Mouse (Mus musculus): ENCODE results near the gene 6330409D20Rik.

Gene 6330409D20Rik

GRCm38 (mm10) chr2:32727435-32727834 lies 13.4 kb downstream of the 6330409D20Rik start:
- H3K4me1 ChIP-seq (replicated peaks; ENCODE audit: low read depth, low read length) = peaks cover 38% of the 10 kb centered on the region
- peaks cover 7% of the 10 kb centered on the region; the same call in 1 of the 2 replicates for H3K27me3 ChIP-seq (ENCODE audit: insufficient read depth, low read length)
- no peaks in the 10 kb centered on the region for H3K9me3 ChIP-seq (ENCODE audit: low read length)
- no peaks in the 10 kb centered on the region for H3K36me3 ChIP-seq (ENCODE audit: insufficient read depth, low read length)
- TF ChIP-seq CTCF (conservative IDR thresholded peaks at IDR 0.05; ENCODE audit: low read length) (no peak), POU5F1 (IDR thresholded peaks at IDR 0.05; ENCODE audit: borderline replicate concordance, low read length) (no peak), NANOG (IDR thresholded peaks at IDR 0.05; ENCODE audit: borderline replicate concordance, low read length) (no peak)
- peak overlapping the region; percentile 41; the same call in 1 of the 2 replicates for H3K4me3 ChIP-seq (replicated peaks; ENCODE audit: low read length)

DNA sequence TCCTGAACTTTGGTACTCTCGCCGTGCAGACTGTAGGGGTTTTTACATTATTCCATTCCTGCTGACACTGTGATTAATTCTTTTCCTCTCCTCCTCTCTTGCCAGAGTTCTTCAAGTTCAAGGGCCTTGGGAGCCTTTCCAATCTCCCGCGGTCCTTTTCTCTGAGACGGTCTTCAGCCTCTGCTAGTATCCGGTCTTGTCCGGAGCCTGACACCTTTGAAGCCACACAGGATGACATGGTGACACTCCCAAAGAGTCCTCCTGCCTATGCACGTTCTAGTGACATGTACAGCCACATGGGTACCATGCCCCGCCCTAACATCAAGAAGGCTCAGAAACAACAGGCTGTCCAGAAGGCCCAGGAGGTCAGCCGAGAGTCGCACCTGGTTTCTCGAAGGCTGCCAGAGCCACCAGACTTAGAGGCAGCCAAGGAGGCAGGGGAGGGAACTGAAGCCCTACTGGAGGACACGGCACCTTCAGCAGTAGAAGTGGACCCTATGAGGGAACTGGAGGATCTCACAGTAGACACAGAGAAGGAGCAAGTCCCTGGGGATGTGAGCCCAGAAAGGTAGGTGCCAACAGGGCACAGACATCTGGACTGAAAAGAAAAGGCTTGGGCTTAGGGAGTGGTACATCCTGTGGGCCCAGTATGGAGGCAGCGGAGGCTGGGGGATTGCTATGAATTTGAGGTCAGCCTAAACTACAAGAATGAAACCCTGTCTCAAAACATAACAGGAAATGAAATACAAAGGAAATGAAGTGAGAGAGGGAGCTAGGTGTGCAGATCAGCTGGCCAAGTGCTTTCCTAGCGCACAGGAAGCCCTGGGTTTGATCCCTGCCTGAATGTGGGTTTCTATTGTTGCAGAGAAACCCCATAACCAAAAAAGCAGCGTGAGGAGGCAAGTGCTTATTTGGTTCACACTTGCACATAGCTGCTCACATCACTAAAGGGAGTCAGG lies 15.7 kb downstream of the 6330409D20Rik start:
- H3K27me3 ChIP-seq (ENCODE audit: insufficient read depth, low read length) = no peaks in the 10 kb centered on the region
- no peak overlapping the region for H3K4me3 ChIP-seq (replicated peaks; ENCODE audit: low read length)
- TF ChIP-seq CTCF (conservative IDR thresholded peaks at IDR 0.05; ENCODE audit: low read length) (no peak), POU5F1 (IDR thresholded peaks at IDR 0.05; ENCODE audit: borderline replicate concordance, low read length) (no peak), NANOG (IDR thresholded peaks at IDR 0.05; ENCODE audit: borderline replicate concordance, low read length) (no peak)
- no peaks in the 10 kb centered on the region for H3K36me3 ChIP-seq (ENCODE audit: insufficient read depth, low read length)
- H3K9me3 ChIP-seq (ENCODE audit: low read length) = no peaks in the 10 kb centered on the region
- peaks cover 49% of the 10 kb centered on the region for H3K4me1 ChIP-seq (replicated peaks; ENCODE audit: low read depth, low read length)

GRCm38 (mm10) chr2:32724149-32724548 lies 16.7 kb downstream of the 6330409D20Rik start:
- TF ChIP-seq POU5F1 (IDR thresholded peaks at IDR 0.05; ENCODE audit: borderline replicate concordance, low read length) (no peak), NANOG (IDR thresholded peaks at IDR 0.05; ENCODE audit: borderline replicate concordance, low read length) (no peak), CTCF (conservative IDR thresholded peaks at IDR 0.05; ENCODE audit: low read length) (no peak)
- Histone ChIP-seq H3K27me3 (ENCODE audit: insufficient read depth, low read length) (peaks cover 6% of the 10 kb centered on the region; the same call in 1 of the 2 replicates), H3K9me3 (ENCODE audit: low read length) (no peaks in the 10 kb centered on the region), H3K4me3 (replicated peaks; ENCODE audit: low read length) (no peak overlapping the region), H3K4me1 (replicated peaks; ENCODE audit: low read depth, low read length) (peaks cover 43% of the 10 kb centered on the region), H3K36me3 (ENCODE audit: insufficient read depth, low read length) (no peaks in the 10 kb centered on the region)

- no peak for TF ChIP-seq POU5F1 (IDR thresholded peaks at IDR 0.05; ENCODE audit: borderline replicate concordance, low read length)
- TF ChIP-seq CTCF (conservative IDR thresholded peaks at IDR 0.05; ENCODE audit: low read length) = no peak
- TF ChIP-seq NANOG (IDR thresholded peaks at IDR 0.05; ENCODE audit: borderline replicate concordance, low read length) = no peak
- no peaks in the 10 kb centered on the region for H3K36me3 ChIP-seq (ENCODE audit: insufficient read depth, low read length)
- no peaks in the 10 kb centered on the region for H3K9me3 ChIP-seq (ENCODE audit: low read length)
- no peak overlapping the region for H3K4me3 ChIP-seq (replicated peaks; ENCODE audit: low read length)
- peaks cover 38% of the 10 kb centered on the region for H3K4me1 ChIP-seq (replicated peaks; ENCODE audit: low read depth, low read length)
- peaks cover 6% of the 10 kb centered on the region for H3K27me3 ChIP-seq (ENCODE audit: insufficient read depth, low read length)
Observed at GRCm38 (mm10) chr2:32722581-32722980, 18.2 kb downstream of the 6330409D20Rik start.

GRCm38 (mm10) chr2:32722046-32722445 lies 18.8 kb downstream of the 6330409D20Rik start:
- TF ChIP-seq CTCF (conservative IDR thresholded peaks at IDR 0.05; ENCODE audit: low read length) = no peak
- no peak for TF ChIP-seq NANOG (IDR thresholded peaks at IDR 0.05; ENCODE audit: borderline replicate concordance, low read length)
- TF ChIP-seq POU5F1 (IDR thresholded peaks at IDR 0.05; ENCODE audit: borderline replicate concordance, low read length) = no peak
- Histone ChIP-seq H3K9me3 (ENCODE audit: low read length) (no peaks in the 10 kb centered on the region), H3K27me3 (ENCODE audit: insufficient read depth, low read length) (peaks cover 6% of the 10 kb centered on the region)

GRCm38 (mm10) chr2:32720681-32721229 lies 20.1 kb downstream of the 6330409D20Rik start, which contains the start of gene Sh2d3c:
Gene Sh2d3c, plus strand, starts transcription at chr2:32721055.
- no peaks in the 10 kb centered on the region for H3K9me3 ChIP-seq (ENCODE audit: low read length)
- H3K27me3 ChIP-seq (ENCODE audit: insufficient read depth, low read length) = peaks cover 6% of the 10 kb centered on the region
- peaks cover 34% of the 10 kb centered on the region for H3K4me1 ChIP-seq (replicated peaks; ENCODE audit: low read depth, low read length)
- TF ChIP-seq POU5F1 (IDR thresholded peaks at IDR 0.05; ENCODE audit: borderline replicate concordance, low read length) (no peak), CTCF (conservative IDR thresholded peaks at IDR 0.05; ENCODE audit: low read length) (no peak), NANOG (IDR thresholded peaks at IDR 0.05; ENCODE audit: borderline replicate concordance, low read length) (no peak)
- no peaks in the 10 kb centered on the region for H3K36me3 ChIP-seq (ENCODE audit: insufficient read depth, low read length)
- no peak within 1 kb of the TSS for H3K4me3 ChIP-seq (replicated peaks; ENCODE audit: low read length)

More at GRCm38 (mm10) chr2:32722046-32722445, 18.8 kb downstream of the 6330409D20Rik start:
- Histone ChIP-seq H3K4me1 (replicated peaks; ENCODE audit: low read depth, low read length) (peaks cover 35% of the 10 kb centered on the region), H3K36me3 (ENCODE audit: insufficient read depth, low read length) (no peaks in the 10 kb centered on the region), H3K4me3 (replicated peaks; ENCODE audit: low read length) (no peak overlapping the region)

- Histone ChIP-seq H3K4me3 (replicated peaks; ENCODE audit: low read length) (no peak overlapping the region), H3K36me3 (ENCODE audit: insufficient read depth, low read length) (no peaks in the 10 kb centered on the region), H3K4me1 (replicated peaks; ENCODE audit: low read depth, low read length) (peaks cover 35% of the 10 kb centered on the region), H3K9me3 (ENCODE audit: low read length) (no peaks in the 10 kb centered on the region), H3K27me3 (ENCODE audit: insufficient read depth, low read length) (peaks cover 6% of the 10 kb centered on the region)
- TF ChIP-seq POU5F1 (IDR thresholded peaks at IDR 0.05; ENCODE audit: borderline replicate concordance, low read length) (no peak), CTCF (conservative IDR thresholded peaks at IDR 0.05; ENCODE audit: low read length) (no peak), NANOG (IDR thresholded peaks at IDR 0.05; ENCODE audit: borderline replicate concordance, low read length) (no peak)
Observed at GRCm38 (mm10) chr2:32720053-32720452, 20.8 kb downstream of the 6330409D20Rik start.

GRCm38 (mm10) chr2:32718761-32719160 lies 22.1 kb downstream of the 6330409D20Rik start:
- Histone ChIP-seq H3K9me3 (ENCODE audit: low read length) (no peaks in the 10 kb centered on the region), H3K4me3 (replicated peaks; ENCODE audit: low read length) (no peak overlapping the region; the same call in 1 of the 2 replicates), H3K4me1 (replicated peaks; ENCODE audit: low read depth, low read length) (peaks cover 44% of the 10 kb centered on the region), H3K36me3 (ENCODE audit: insufficient read depth, low read length) (no peaks in the 10 kb centered on the region), H3K27me3 (ENCODE audit: insufficient read depth, low read length) (peaks cover 6% of the 10 kb centered on the region)
- no peak for TF ChIP-seq CTCF (conservative IDR thresholded peaks at IDR 0.05; ENCODE audit: low read length)
- TF ChIP-seq POU5F1 (IDR thresholded peaks at IDR 0.05; ENCODE audit: borderline replicate concordance, low read length) = no peak
- TF ChIP-seq NANOG (IDR thresholded peaks at IDR 0.05; ENCODE audit: borderline replicate concordance, low read length) = no peak

Measured in E14TG2a.4 (cell line).